Mouse (Mus musculus) neural tube, embryonic 13.5 days (tissue): ENCODE data around the gene Togaram2. TPM values are rescaled to one million over a fixed set of nuclear protein-coding genes. Genes with fewer than 3 reads are reported as not detected.

Experiments
- ATAC-seq: fragments of 200-750 bp; cut with Nextera tagmentation; 2 replicates; pipeline ENCODE4 v1.8.0; 2017; ENCODE audit warnings: low read depth, mild to moderate bottlenecking, moderate TSS enrichment, moderate library complexity
- H3K27ac ChIP-seq: fragments of 300-500 bp; sonication (generic); replicated peaks from 2 replicates; pipeline ENCODE4 v1.5.1; 2015; ENCODE audit warnings: moderate library complexity, mild to moderate bottlenecking, inconsistent platforms
- H3K27me3 ChIP-seq: fragments of 300-500 bp; sonication (generic); 2 replicates; pipeline ENCODE4 v1.6.1; 2015; ENCODE audit warnings: mild to moderate bottlenecking, inconsistent platforms
- H3K36me3 ChIP-seq: fragments of 300-500 bp; sonication (generic); 2 replicates; pipeline ENCODE4 v1.6.1; 2015; ENCODE audit warnings: mild to moderate bottlenecking, inconsistent platforms
- H3K4me1 ChIP-seq: fragments of 300-500 bp; sonication (generic); replicated peaks from 2 replicates; pipeline ENCODE4 v1.6.1; 2015; ENCODE audit warnings: inconsistent platforms
- H3K4me2 ChIP-seq: fragments of 300-500 bp; sonication (generic); 2 replicates; pipeline ENCODE4 v1.6.1; 2015; ENCODE audit warnings: inconsistent platforms, mild to moderate bottlenecking, moderate library complexity
- H3K4me3 ChIP-seq: fragments of 300-500 bp; sonication (generic); 2 replicates; pipeline ENCODE4 v1.5.1; 2015; ENCODE audit warnings: mild to moderate bottlenecking, inconsistent platforms
- H3K9ac ChIP-seq: fragments of 300-500 bp; sonication (generic); 2 replicates; pipeline ENCODE4 v1.6.1; 2015; ENCODE audit warnings: moderate library complexity, mild to moderate bottlenecking, inconsistent platforms
- H3K9me3 ChIP-seq: fragments of 300-500 bp; sonication (generic); 2 replicates; pipeline ENCODE4 v1.6.1; 2016; ENCODE audit warnings: inconsistent platforms
- WGBS: fragments of 180-500 bp; shearing (Covaris S2); methylation state at CpG from one replicate; pipeline ENCODE4 v1.1.7; 2015; 5-methylcytosine and 5-hydroxymethylcytosine counted together
- polyA plus RNA-seq: library from polyadenylated mRNA; unstranded; fragments of >200 nt; fragmentation: Nextera tagmentation; extraction: Ambion mirVana; gene quantifications from 2 replicates; pipeline ENCODE4 v1.2.1, GENCODE M21; 2015

Gene Togaram2
- polyA plus RNA-seq, 1 experiment from 2014 or later = 0.29 TPM

- ATAC-seq = no peak
- 59% methylated on average over 1 of the region's 1 CpGs for WGBS
- H3K36me3 ChIP-seq = peaks cover 30% of the 10 kb centered on the region
These were observed 12.7 kb upstream of the Togaram2 start for GRCm38 (mm10) chr17:71660390-71660789.

GRCm38 (mm10) chr17:71662751-71663250 is 10.3 kb upstream of the Togaram2 start:
- 0 out of 2 replicates have a peak, but pooled peaks cover 5% of the 10 kb centered on the region for H3K4me1 ChIP-seq
- no peak overlapping the region; the same call in 1 of the 2 replicates for H3K27ac ChIP-seq
- no peak overlapping the region for H3K9ac ChIP-seq
- peaks cover 11% of the 10 kb centered on the region for H3K36me3 ChIP-seq
- H3K9me3 ChIP-seq = no peaks in the 10 kb centered on the region
- no peaks in the 10 kb centered on the region for H3K27me3 ChIP-seq
- H3K4me2 ChIP-seq = peak overlapping the region; percentile 60
- WGBS = 12% methylated on average over 21 of the region's 21 CpGs
- peak overlapping the region; percentile 31 for H3K4me3 ChIP-seq
- ATAC-seq = peak; percentile 90

More at GRCm38 (mm10) chr17:71660390-71660789, 12.7 kb upstream of the Togaram2 start:
- Histone ChIP-seq H3K9ac (no peak overlapping the region), H3K27ac (no peak overlapping the region), H3K4me3 (no peak overlapping the region), H3K27me3 (no peaks in the 10 kb centered on the region), H3K4me1 (0 out of 2 replicates have a peak, but pooled peaks cover 5% of the 10 kb centered on the region), H3K4me2 (no peak overlapping the region), H3K9me3 (no peaks in the 10 kb centered on the region)

- Histone ChIP-seq H3K27me3 (no peaks in the 10 kb centered on the region), H3K36me3 (peaks cover 6% of the 10 kb centered on the region), H3K9me3 (no peaks in the 10 kb centered on the region), H3K27ac (no peak overlapping the region), H3K4me3 (no peak overlapping the region), H3K9ac (no peak overlapping the region), H3K4me2 (no peak overlapping the region), H3K4me1 (0 out of 2 replicates have a peak, but pooled peaks cover 5% of the 10 kb centered on the region)
- no peak for ATAC-seq
- WGBS = 90% methylated on average over 6 of the region's 6 CpGs
These were observed 9.6 kb upstream of the Togaram2 start for GRCm38 (mm10) chr17:71663491-71663890.

- Histone ChIP-seq H3K27me3 (no peaks in the 10 kb centered on the region), H3K9ac (no peak overlapping the region), H3K4me2 (no peak overlapping the region), H3K4me3 (no peak overlapping the region), H3K9me3 (no peaks in the 10 kb centered on the region), H3K36me3 (no peaks in the 10 kb centered on the region), H3K27ac (no peak overlapping the region), H3K4me1 (0 out of 2 replicates have a peak, but pooled peaks cover 5% of the 10 kb centered on the region)
- ATAC-seq = no peak
- 82% methylated on average over 1 of the region's 1 CpGs for WGBS
These were observed 8.9 kb upstream of the Togaram2 start for GRCm38 (mm10) chr17:71664172-71664571.

- Histone ChIP-seq H3K9ac (no peak overlapping the region), H3K27ac (no peak overlapping the region), H3K27me3 (no peaks in the 10 kb centered on the region), H3K4me3 (no peak overlapping the region), H3K4me1 (0 out of 2 replicates have a peak, but pooled peaks cover 5% of the 10 kb centered on the region), H3K4me2 (no peak overlapping the region), H3K36me3 (no peaks in the 10 kb centered on the region), H3K9me3 (no peaks in the 10 kb centered on the region)
- no peak for ATAC-seq
- 87% methylated on average over 4 of the region's 4 CpGs for WGBS
These were observed 7.9 kb upstream of the Togaram2 start for GRCm38 (mm10) chr17:71665201-71665600.

GRCm38 (mm10) chr17:71669511-71669910 is 3.5 kb upstream of the Togaram2 start:
- no peaks in the 10 kb centered on the region for H3K36me3 ChIP-seq
- WGBS = 84% methylated on average over 5 of the region's 5 CpGs
- H3K4me1 ChIP-seq = peaks cover 18% of the 10 kb centered on the region; the same call in 1 of the 2 replicates
- no peak overlapping the region for H3K9ac ChIP-seq
- H3K4me2 ChIP-seq = no peak overlapping the region
- H3K4me3 ChIP-seq = no peak overlapping the region
- H3K27me3 ChIP-seq = no peaks in the 10 kb centered on the region
- no peak for ATAC-seq
- no peak overlapping the region for H3K27ac ChIP-seq
- H3K9me3 ChIP-seq = no peaks in the 10 kb centered on the region

GRCm38 (mm10) chr17:71671840-71672546 is 1.1 kb upstream of the Togaram2 start:
- Histone ChIP-seq H3K9ac (no peak overlapping the region), H3K4me2 (no peak overlapping the region), H3K36me3 (no peaks in the 10 kb centered on the region), H3K27me3 (no peaks in the 10 kb centered on the region), H3K9me3 (no peaks in the 10 kb centered on the region), H3K27ac (no peak overlapping the region), H3K4me3 (no peak overlapping the region), H3K4me1 (peaks cover 26% of the 10 kb centered on the region; the same call in 1 of the 2 replicates)
- no peak for ATAC-seq
- WGBS = 54% methylated on average over 17 of the region's 17 CpGs

- ATAC-seq = no peak
- no peak overlapping the region for H3K4me3 ChIP-seq
- no peak overlapping the region for H3K4me2 ChIP-seq
- H3K9me3 ChIP-seq = no peaks in the 10 kb centered on the region
- WGBS = 62% methylated on average over 9 of the region's 9 CpGs
- H3K4me1 ChIP-seq = peaks cover 26% of the 10 kb centered on the region; the same call in 1 of the 2 replicates
- no peak overlapping the region for H3K9ac ChIP-seq
- no peaks in the 10 kb centered on the region for H3K27me3 ChIP-seq
- no peaks in the 10 kb centered on the region for H3K36me3 ChIP-seq
- H3K27ac ChIP-seq = no peak overlapping the region
These were observed 875 bp downstream of the Togaram2 start for GRCm38 (mm10) chr17:71673936-71674335.

GRCm38 (mm10) chr17:71674886-71675285 is 1.8 kb downstream of the Togaram2 start:
- H3K9ac ChIP-seq = no peak overlapping the region
- no peak overlapping the region for H3K4me2 ChIP-seq
- peaks cover 26% of the 10 kb centered on the region; the same call in 1 of the 2 replicates for H3K4me1 ChIP-seq
- no peaks in the 10 kb centered on the region for H3K27me3 ChIP-seq
- no peaks in the 10 kb centered on the region for H3K9me3 ChIP-seq
- no peak for ATAC-seq
- no peaks in the 10 kb centered on the region for H3K36me3 ChIP-seq
- 75% methylated on average over 18 of the region's 18 CpGs for WGBS
- H3K27ac ChIP-seq = no peak overlapping the region
- no peak overlapping the region for H3K4me3 ChIP-seq

- H3K4me1 ChIP-seq = no peaks in the 10 kb centered on the region
- no peak overlapping the region for H3K9ac ChIP-seq
- H3K27me3 ChIP-seq = no peaks in the 10 kb centered on the region
- no peaks in the 10 kb centered on the region for H3K9me3 ChIP-seq
- H3K4me2 ChIP-seq = no peak overlapping the region
- no peak for ATAC-seq
- H3K27ac ChIP-seq = no peak overlapping the region
- no peaks in the 10 kb centered on the region for H3K36me3 ChIP-seq
- WGBS = 90% methylated on average over 14 of the region's 14 CpGs
- H3K4me3 ChIP-seq = no peak overlapping the region
These were observed 8.6 kb downstream of the Togaram2 start for GRCm38 (mm10) chr17:71681666-71682065.

GRCm38 (mm10) chr17:71682379-71682778 is 9.3 kb downstream of the Togaram2 start:
- Histone ChIP-seq H3K9me3 (no peaks in the 10 kb centered on the region), H3K36me3 (no peaks in the 10 kb centered on the region), H3K27me3 (no peaks in the 10 kb centered on the region), H3K4me2 (no peak overlapping the region), H3K9ac (no peak overlapping the region), H3K27ac (no peak overlapping the region), H3K4me3 (no peak overlapping the region), H3K4me1 (no peaks in the 10 kb centered on the region)
- no peak for ATAC-seq
- WGBS = 88% methylated on average over 4 of the region's 4 CpGs

- Histone ChIP-seq H3K36me3 (no peaks in the 10 kb centered on the region), H3K4me2 (no peak overlapping the region), H3K9me3 (no peaks in the 10 kb centered on the region), H3K4me1 (no peaks in the 10 kb centered on the region), H3K9ac (no peak overlapping the region), H3K4me3 (no peak overlapping the region), H3K27ac (no peak overlapping the region), H3K27me3 (no peaks in the 10 kb centered on the region)
- WGBS = 91% methylated on average over 6 of the region's 6 CpGs
- no peak for ATAC-seq
These were observed 10.2 kb downstream of the Togaram2 start for GRCm38 (mm10) chr17:71683281-71683680.
